Mouse (Mus musculus) C2C12 (cell line): Measurements from ENCODE around the gene Cxadr.

Source experiments
- CTCF ChIP-seq: IDR thresholded peaks from one replicate; pipeline ENCODE4 v1.5.1; 2011; ENCODE audit not compliant: control insufficient read depth, insufficient read depth, insufficient read length
- MAX ChIP-seq: IDR thresholded peaks from one replicate; pipeline ENCODE4 v1.6.1; 2011; ENCODE audit warnings: mild to moderate bottlenecking, control low read depth
- MYOG ChIP-seq: IDR thresholded peaks from one replicate; pipeline ENCODE4 v1.6.1; 2011; ENCODE audit not compliant: control insufficient read depth, insufficient read length; ENCODE audit errors: extremely low read depth
- USF1 ChIP-seq: IDR thresholded peaks from one replicate; pipeline ENCODE4 v1.6.1; 2011; ENCODE audit warnings: low read depth, mild to moderate bottlenecking, control low read depth, moderate library complexity

DNA sequence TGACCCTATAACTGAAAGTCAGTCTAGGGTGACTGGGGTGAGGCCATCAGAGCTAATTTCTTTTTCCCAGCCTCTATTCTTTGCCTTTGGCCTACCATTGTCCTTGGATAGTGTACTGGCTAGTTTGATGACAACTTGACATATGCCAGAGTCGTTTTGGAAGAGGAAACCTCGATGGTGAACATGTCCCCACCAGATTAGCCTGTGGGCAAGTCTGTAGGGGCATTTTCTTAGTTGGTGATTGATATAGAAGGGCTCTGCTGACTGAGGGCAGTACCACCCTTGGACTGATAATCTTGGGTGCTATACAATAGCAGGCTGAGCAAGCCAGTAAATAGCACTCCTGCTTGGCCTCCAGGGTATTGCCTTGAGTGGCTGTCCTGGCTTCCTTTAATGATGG lies 101.0 kb downstream of the Cxadr start:
- TF ChIP-seq CTCF (no peak), MYOG (no peak), MAX (no peak), USF1 (no peak)
